Mouse (Mus musculus) small intestine, adult 2 months (tissue): ENCODE results near the gene Phf3. TPM values are rescaled to one million over a fixed set of nuclear protein-coding genes. Genes with fewer than 3 reads are reported as not detected.

Experiments
- H3K27ac ChIP-seq: fragments of 200-500 bp; 2 replicates; pipeline ENCODE4 v1.5.1; 2012; ENCODE audit warnings: low read depth, low read length, control low read depth, inconsistent platforms; ENCODE audit not compliant: insufficient read depth
- H3K27me3 ChIP-seq: fragments of 200-500 bp; 2 replicates; pipeline ENCODE4 v1.6.1; 2012; ENCODE audit warnings: mild to moderate bottlenecking, moderate library complexity, low read length, inconsistent platforms; ENCODE audit not compliant: control insufficient read depth, insufficient read depth
- H3K36me3 ChIP-seq: fragments of 200-500 bp; 2 replicates; pipeline ENCODE4 v1.6.1; 2012; ENCODE audit warnings: mild to moderate bottlenecking, low read length, control low read depth, inconsistent platforms; ENCODE audit not compliant: control insufficient read depth, insufficient read depth
- H3K4me1 ChIP-seq: fragments of 200-500 bp; 2 replicates; pipeline ENCODE4 v1.6.1; 2012; ENCODE audit warnings: low read length, inconsistent platforms, mixed read lengths; ENCODE audit not compliant: control insufficient read depth, insufficient read depth, insufficient read length
- H3K4me3 ChIP-seq: fragments of 200-500 bp; 2 replicates; pipeline ENCODE4 v1.5.1; 2012; ENCODE audit warnings: low read depth, mild to moderate bottlenecking, control low read depth, inconsistent platforms, low read length, moderate library complexity
- CTCF ChIP-seq: fragments of 200-500 bp; IDR thresholded peaks from 2 replicates; pipeline ENCODE4 v1.5.1; 2012; ENCODE audit warnings: low read depth, mild to moderate bottlenecking, control low read depth, inconsistent platforms, low read length, moderate library complexity, mixed read lengths; ENCODE audit not compliant: insufficient replicate concordance, insufficient read length; ENCODE audit errors: extremely low read depth
- POLR2A ChIP-seq: fragments of 200-500 bp; IDR thresholded peaks from 2 replicates; pipeline ENCODE4 v1.6.1; 2012; ENCODE audit warnings: low read depth, mild to moderate bottlenecking, control low read depth, inconsistent platforms, low read length, moderate library complexity
- WGBS: fragments of 180-500 bp; shearing (Covaris S2); methylation state at CpG from one replicate; pipeline ENCODE4 v1.1.7; 2018; 5-methylcytosine and 5-hydroxymethylcytosine counted together
- polyA plus RNA-seq: library from polyadenylated mRNA; depleted of rRNA; stranded (reverse); fragments of >200 nt; gene quantifications from 2 replicates; pipeline ENCODE4 v1.2.3, GENCODE M21; 2012; rRNA removed

Phf3 gene
- polyA plus RNA-seq, 1 experiment, result 36.1 TPM

- no peaks in the 10 kb centered on the region for H3K27me3 ChIP-seq
- H3K27ac ChIP-seq, result no peak overlapping the region
- no peaks in the 10 kb centered on the region for H3K4me1 ChIP-seq
- no peak for TF ChIP-seq CTCF
- no peak for TF ChIP-seq POLR2A
- no peak overlapping the region for H3K4me3 ChIP-seq
- no peaks in the 10 kb centered on the region for H3K36me3 ChIP-seq
These were observed 116.9 kb downstream of the Phf3 start for GRCm38 (mm10) chr1:30756794-30757193.

GRCm38 (mm10) chr1:30755453-30756224, 118.1 kb downstream of the Phf3 start:
- Histone ChIP-seq H3K4me3 (no peak overlapping the region), H3K27me3 (no peaks in the 10 kb centered on the region), H3K27ac (no peak overlapping the region), H3K4me1 (no peaks in the 10 kb centered on the region), H3K36me3 (no peaks in the 10 kb centered on the region)
- WGBS, result 53% methylated on average over 3 of the region's 3 CpGs
- TF ChIP-seq POLR2A, result no peak
- TF ChIP-seq CTCF, result no peak

Other genes starting within 250 kb of the Phf3 start
- not detected in 2 replicates for gene AC153137.1, start 104.0 kb upstream of the Phf3 start, polyA plus RNA-seq